Mouse (Mus musculus) erythroid progenitor cell, adult 5-6 weeks (primary cell): ENCODE results near the gene Eif2ak4. TPM values are rescaled to one million over a fixed set of nuclear protein-coding genes. Genes with fewer than 3 reads are reported as not detected.

ENCODE experiments used
- total RNA-seq, 2 experiments: library from RNA; stranded (forward) in 1 of 2; stranded (reverse) in 1 of 2; fragments of 150-400 nt in 1 of 2; fragments of 186-747, 209-891 nt in 1 of 2; gene quantifications; 2 replicates each; pipeline versions ENCODE4 v1.2.3 to v1.2.4; 2015 to 2017; ENCODE audit warnings: low replicate concordance in 2 of 2

Gene Eif2ak4
- total RNA-seq, 2 experiments from 2014 or later = 3.4 to 12.7 TPM

Other genes with a start within 250 kb of the Eif2ak4 start
- not detected in 2 replicates for gene Fsip1, start 131.7 kb upstream of the Eif2ak4 start, total RNA-seq (2015; ENCODE audit: low replicate concordance)
- gene Fsip1, start 131.7 kb upstream of the Eif2ak4 start, total RNA-seq (2017; ENCODE audit: low replicate concordance) = not detected in 2 replicates
- 1.4 and 3.4 TPM in 2 replicates for gene Gpr176, start 15.2 kb upstream of the Eif2ak4 start, total RNA-seq (2015; ENCODE audit: low replicate concordance)
- not detected in 2 replicates for gene Gpr176, start 15.2 kb upstream of the Eif2ak4 start, total RNA-seq (2017; ENCODE audit: low replicate concordance)
- gene Srp14, start 91.1 kb downstream of the Eif2ak4 start, total RNA-seq (2015; ENCODE audit: low replicate concordance) = 38.9 and 114 TPM in 2 replicates
- 50.6 and 86.5 TPM in 2 replicates for gene Srp14, start 91.1 kb downstream of the Eif2ak4 start, total RNA-seq (2017; ENCODE audit: low replicate concordance)
- 2.1 and 3.2 TPM in 2 replicates for gene Bmf, start 161.1 kb downstream of the Eif2ak4 start, total RNA-seq (2015; ENCODE audit: low replicate concordance)
- gene Bmf, start 161.1 kb downstream of the Eif2ak4 start, total RNA-seq (2017; ENCODE audit: low replicate concordance) = 1.0 and 5.9 TPM in 2 replicates
- 118 and 120 TPM in 2 replicates for gene Bub1b, start 209.6 kb downstream of the Eif2ak4 start, total RNA-seq (2015; ENCODE audit: low replicate concordance)
- gene Bub1b, start 209.6 kb downstream of the Eif2ak4 start, total RNA-seq (2017; ENCODE audit: low replicate concordance) = 270 and 278 TPM in 2 replicates